Mouse (Mus musculus) induced T-regulatory cell, adult 2 months (primary cell): ENCODE data around the gene Ankrd11.

Experiments
- DNase-seq: peaks from one replicate; pipeline ENCODE4 v3.0.0-alpha.2; 2012; ENCODE audit warnings: low read depth

Ankrd11 gene

DNA sequence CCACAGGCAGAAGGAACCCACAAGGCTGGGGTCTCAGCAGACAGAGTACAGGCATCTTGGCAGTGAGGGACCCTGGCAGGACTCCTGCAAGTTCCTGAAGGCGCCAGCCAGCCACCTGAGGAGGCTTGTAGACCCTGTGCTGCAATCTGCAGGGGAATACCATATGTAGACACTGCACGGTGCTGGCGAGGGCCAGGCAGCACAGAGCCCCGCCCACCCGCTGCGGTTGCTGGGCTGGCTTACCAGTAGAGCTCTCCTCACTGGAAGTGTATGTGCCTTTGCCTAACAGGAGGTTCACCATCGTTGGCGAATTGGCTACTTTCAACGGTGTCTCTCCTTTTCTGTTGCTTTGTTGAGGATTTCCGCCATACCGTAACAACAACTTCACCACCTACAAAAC lies 145.8 kb downstream of the Ankrd11 start:
- no peak for DNase-seq

DNA sequence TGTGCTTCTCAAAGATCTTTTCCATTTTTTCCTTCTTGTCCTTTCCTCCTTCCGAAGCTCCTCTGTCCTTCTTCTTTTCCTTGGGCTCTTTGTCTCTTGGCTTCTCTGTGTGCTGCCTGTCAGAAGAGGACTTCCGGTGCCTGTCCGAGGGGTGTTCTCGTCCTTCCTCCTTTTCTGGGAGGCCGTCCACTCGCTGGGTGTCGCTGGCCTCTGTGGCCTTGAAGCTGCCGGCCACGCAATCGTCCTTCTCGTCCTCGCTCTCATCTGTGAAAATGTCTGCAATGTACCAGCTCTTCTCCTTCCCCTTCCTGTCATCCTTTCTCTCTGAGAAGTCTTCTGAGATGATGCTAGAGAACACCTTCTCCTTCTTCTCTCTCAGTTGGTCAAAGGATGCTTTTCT lies 148.6 kb downstream of the Ankrd11 start:
- no peak for DNase-seq

GRCm38 (mm10) chr8:122891440-122891839 lies 150.6 kb downstream of the Ankrd11 start:
- no peak for DNase-seq

- no peak for DNase-seq
Observed at GRCm38 (mm10) chr8:122883671-122884070, 158.4 kb downstream of the Ankrd11 start.

GRCm38 (mm10) chr8:122880302-122880701 lies 161.8 kb downstream of the Ankrd11 start:
- DNase-seq, result no peak

- DNase-seq, result no peak
Observed at GRCm38 (mm10) chr8:122878231-122878630, 163.8 kb downstream of the Ankrd11 start.

DNA sequence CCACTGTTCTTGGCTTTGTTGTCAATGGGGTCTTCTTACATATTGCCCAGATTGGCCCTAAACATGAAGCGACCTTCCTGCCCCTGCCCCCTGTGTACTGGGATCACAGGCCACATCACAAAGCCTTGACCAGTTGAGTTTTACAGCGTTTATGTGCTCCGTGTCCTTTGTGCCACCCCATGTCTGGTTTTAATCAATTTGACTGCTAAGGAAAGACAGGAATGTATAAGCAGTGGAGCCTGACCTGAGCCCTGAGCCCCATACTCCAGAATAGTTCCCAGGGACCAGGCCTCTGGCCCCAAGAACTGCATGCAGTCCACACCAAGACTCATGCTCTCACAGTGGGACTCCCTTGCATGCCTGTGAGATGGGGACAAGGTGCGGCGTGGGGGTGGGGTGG lies 166.9 kb downstream of the Ankrd11 start:
- no peak for DNase-seq

- DNase-seq, result peak; percentile 11
Observed at GRCm38 (mm10) chr8:122873171-122873570, 168.9 kb downstream of the Ankrd11 start.

- peak; percentile 50 for DNase-seq
Observed at GRCm38 (mm10) chr8:122871663-122872062, 170.4 kb downstream of the Ankrd11 start.

DNA sequence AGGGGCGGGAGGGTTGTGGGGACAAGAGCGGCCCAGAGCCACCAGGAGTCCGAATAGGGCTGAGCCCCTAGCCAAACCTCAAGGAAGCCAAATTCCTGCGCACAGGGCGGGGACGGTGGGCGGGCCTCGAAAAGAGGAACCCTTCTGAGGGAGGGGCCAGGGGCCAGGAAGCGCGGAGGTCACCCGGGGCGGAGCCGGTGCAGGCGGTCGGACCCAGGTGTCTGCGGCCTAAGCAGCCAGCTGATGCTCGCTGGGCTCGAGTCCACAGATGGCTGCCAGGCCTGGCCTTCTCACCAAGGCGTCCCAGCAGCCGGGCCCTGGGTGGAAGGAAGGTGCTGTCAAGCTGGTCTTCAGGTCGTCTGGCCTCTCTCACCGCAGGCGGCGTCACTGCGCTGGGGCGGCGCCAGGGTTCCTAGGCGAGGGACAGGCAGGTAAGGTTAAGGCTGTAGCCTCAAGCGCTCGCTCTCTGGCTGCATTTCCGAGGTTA lies 171.7 kb downstream of the Ankrd11 start:
- peak; percentile 88 for DNase-seq

GRCm38 (mm10) chr8:122867982-122868381 lies 174.1 kb downstream of the Ankrd11 start:
- no peak for DNase-seq

GRCm38 (mm10) chr8:122866231-122866630 lies 175.8 kb downstream of the Ankrd11 start:
- DNase-seq, result peak; percentile 39

GRCm38 (mm10) chr8:122865441-122865840 lies 176.6 kb downstream of the Ankrd11 start:
- peak; percentile 46 for DNase-seq

DNA sequence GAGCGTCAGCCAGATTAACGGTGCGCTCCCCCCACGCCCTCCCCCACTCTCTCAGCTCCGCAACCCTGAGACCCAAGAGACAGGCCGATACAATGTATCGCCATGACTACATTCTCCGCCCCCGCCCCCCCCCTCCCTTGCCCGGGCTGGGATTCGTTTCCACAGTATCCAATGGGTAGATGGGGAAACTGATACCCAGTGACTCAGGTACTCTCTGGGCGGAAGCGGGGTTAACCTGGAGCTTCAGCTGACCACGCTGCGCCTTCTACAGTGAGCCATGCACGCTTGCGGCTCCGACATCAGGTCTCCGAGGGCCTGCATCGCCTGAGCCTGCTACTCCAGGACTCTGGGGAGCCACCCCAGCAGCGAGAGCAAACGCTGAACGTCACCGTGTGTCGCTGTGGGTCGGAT lies 177.4 kb downstream of the Ankrd11 start:
- DNase-seq, result peak; percentile 37

DNA sequence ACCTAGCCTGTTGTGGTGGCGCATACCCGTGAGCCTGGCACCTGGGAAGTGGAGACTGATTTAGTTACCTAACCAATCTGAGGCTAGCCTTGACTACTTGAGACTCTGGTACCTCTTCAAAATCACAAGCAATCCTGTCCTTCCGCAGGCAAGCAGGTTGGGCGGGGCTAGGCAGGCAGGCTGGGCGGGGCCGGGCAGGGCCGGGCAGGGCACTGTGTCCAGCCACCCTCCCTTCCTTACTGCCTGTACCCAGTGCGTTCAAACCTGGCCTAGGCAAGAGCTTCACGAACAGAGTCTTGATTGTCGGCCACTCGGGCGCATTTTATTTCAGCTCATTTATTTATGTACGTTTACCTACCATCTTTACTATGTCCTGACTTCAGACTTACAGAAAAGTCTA lies 182.2 kb downstream of the Ankrd11 start:
- DNase-seq, result no peak

DNA sequence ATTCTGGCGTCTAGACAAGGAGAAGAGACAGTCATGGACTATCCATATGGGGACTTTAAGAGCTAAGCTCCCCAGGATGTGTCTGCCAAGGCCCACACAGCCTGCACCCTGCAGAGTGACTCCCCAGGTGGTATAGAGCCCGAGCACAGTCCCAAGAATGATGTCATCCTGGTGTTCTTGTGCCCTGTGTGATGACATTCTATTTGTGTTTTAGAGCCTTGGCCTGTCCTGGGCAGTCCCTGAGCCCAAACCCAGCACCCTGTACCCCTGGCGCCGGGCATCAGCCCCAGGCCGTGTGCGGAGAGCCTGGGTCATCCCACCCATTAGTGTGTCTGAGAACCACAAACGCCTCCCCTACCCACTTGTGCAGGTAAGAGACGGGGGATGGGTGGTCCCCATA lies 185.8 kb downstream of the Ankrd11 start:
- no peak for DNase-seq

DNA sequence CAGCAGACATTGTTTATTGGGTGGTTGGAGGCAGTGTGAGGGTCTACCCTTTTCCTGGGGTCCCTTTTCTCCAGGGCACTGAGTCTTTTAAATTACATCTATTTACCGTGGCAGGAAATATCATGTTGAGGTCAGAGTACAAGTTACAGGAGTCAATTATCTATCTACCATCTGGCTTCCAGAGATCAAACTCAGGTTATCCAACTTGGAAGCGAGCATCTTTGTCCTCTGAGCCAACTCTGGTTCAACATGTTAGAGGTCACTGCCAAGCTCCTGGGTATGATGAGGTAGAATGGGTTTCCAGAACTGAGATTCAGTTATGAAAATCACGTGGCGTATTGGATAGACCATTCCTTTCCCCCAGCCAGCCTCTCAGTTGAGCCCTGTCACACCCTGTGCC lies 187.0 kb downstream of the Ankrd11 start:
- no peak for DNase-seq

DNA sequence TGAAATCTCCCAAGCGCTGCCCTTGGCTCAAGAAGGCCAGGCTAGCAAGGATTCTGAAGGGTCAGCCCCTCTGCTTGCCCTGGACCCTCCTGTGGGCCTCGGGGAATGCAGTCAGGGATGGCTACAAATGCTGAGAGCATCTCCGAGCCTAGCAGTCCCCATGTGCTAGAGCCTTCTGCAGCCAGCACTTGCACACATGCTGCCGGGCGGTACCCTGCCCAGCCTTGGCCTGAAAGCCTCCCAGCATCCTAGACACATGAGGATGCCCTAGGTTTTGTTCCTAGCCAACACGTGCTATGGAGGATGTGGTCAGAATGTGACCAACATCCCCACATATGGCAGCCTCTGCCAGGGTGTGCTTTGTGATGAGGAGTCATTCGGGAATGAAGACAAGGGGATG lies 187.7 kb downstream of the Ankrd11 start:
- no peak for DNase-seq

DNA sequence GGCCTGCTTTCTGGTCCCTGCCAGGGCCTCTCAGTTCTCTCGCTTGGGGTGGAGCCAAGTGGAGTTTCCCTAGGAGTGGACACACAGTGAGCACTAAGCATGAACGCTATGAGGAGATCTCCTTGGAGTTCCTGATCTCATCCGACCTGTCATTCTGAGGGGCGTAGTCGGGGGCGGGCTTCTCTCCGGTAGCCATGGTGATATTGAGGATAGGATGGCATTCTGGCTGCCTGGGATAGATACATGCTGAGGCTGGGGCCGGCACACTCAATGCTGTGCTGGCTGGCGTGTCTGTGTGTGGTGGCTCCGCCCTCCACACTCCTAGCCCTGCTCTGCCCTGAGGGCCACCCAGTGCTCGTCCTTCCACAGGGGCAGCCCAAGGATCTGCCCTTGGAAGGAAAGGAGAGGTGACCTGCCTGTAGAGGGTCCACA lies 188.7 kb downstream of the Ankrd11 start:
- no peak for DNase-seq

DNA sequence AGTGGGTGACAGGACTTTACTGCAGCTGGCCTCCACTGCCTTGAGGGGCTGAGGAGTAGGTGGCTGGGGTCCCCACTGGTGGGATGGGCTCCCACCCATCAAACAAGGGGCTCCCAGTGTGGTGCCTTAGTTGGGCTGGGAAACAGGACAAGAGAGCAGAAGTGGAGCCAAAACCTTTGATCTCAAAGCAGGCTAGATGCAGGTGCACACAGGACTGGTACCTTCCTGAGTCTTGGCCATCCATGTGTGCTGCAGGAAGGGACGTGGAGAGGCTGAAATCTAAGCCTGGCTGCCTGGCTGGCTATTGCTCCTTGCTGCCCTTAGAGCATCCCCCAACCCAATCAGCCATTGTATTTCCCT lies 189.6 kb downstream of the Ankrd11 start:
- DNase-seq, result no peak

- no peak for DNase-seq
Observed at GRCm38 (mm10) chr8:122851692-122852545, 190.2 kb downstream of the Ankrd11 start.

DNA sequence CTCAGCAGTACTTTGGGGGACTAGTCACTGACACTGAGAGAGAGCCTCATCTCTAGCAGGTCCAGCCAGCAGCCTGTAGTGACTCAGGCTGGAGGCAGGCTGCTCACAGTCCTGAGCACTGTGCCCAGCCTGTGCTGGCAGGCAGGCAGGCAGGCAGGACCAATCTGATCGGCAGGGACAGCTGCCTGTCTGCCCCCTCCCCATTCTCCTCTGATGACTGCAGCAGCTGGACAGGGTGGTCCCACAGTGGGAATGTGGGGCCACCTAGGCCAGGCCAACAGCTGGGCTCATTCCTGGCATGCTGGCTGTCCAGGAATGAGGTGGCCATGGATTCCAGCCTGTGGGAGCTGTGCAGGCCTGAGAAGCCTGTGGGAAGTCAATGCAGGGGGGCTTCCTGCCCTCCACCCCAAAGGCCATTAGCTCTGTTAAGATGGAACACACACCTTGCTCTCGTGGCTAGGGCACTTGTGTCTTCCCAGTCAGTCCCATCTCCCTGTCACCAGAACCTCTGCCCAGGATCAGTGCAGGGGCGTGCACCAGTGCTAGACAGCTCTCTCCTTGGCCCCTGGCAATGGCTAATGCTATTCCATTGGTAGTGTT lies 191.3 kb downstream of the Ankrd11 start:
- no peak for DNase-seq

- no peak for DNase-seq
Observed at GRCm38 (mm10) chr8:122849152-122849910, 192.7 kb downstream of the Ankrd11 start.
